Mouse (Mus musculus): Measurements from ENCODE around the gene Atrnl1.

GRCm38 (mm10) chr19:57686596-57686995 lies 75.8 kb downstream of the Atrnl1 start:
- TF ChIP-seq CTCF (IDR thresholded peaks at IDR 0.05; ENCODE audit: low read depth, low read length) = no peak
- no peak for TF ChIP-seq POLR2A (IDR thresholded peaks at IDR 0.05; ENCODE audit: borderline replicate concordance, low read depth, low read length)
